18 mouse cellular contexts compared by ENCODE assay signal in genomic region chr9:54750215-54750981, GRCm38 (mm10). TPM values are rescaled to one million over a fixed set of nuclear protein-coding genes. Genes with fewer than 3 reads are reported as not detected.
DNase-seq lines count a peak whose midpoint lies in the region; ATAC-seq lines count a peak whose summit lies in the region.
"Had no signal": no experiment of that assay in that cellular context is flagged by ENCODE, and none has a peak within 500 bp of the region (broad histone marks: within the 10 kb centered on the region; RNA-seq: fewer than 3 reads in every experiment).

No protein-coding gene starts in this region.

- no peak for ATAC-seq in hindbrain, embryonic 16.5 days
- no peak for ATAC-seq in midbrain, embryonic 16.5 days
- ATAC-seq in embryonic facial prominence, embryonic 14.5 days (ENCODE audit: low read depth), result 0 out of 2 replicates have a peak, but pooled peaks have one; percentile 51
- peak; percentile 55; the same call in 1 of the 2 replicates for ATAC-seq in limb, embryonic 15.5 days (ENCODE audit: insufficient number of reproducible peaks, low FRiP score, low TSS enrichment, low read depth)

- no peak for DNase-seq in hindbrain, embryonic 10.5 days (ENCODE audit: low spot score)
- DNase-seq in midbrain, embryonic 10.5 days (ENCODE audit: low spot score), result no peak
- peak; percentile 43 for DNase-seq in embryonic facial prominence, embryonic 14.5 days (ENCODE audit: low spot score)
- DNase-seq in heart, adult 8-10 months (ENCODE audit: low spot score), result no peak
- no peak for DNase-seq in thymus, adult 18-20 months
- DNase-seq: adrenal gland, postnatal 10 days; cerebellum, adult 9-11 months; heart, adult 18-20 months; heart, postnatal 36 days; kidney, adult 9 months; kidney, postnatal 25 days; liver, embryonic 13.5 days; thymus, adult 2 months had no signal

- WGBS in hindbrain, embryonic 10.5 days, result 83% methylated on average over 7 of the region's 7 CpGs
- 82% methylated on average over 7 of the region's 7 CpGs for WGBS in hindbrain, embryonic 16.5 days
- 85% methylated on average over 7 of the region's 7 CpGs for whole genome bisulfite sequencing in midbrain, embryonic 10.5 days
- 82% methylated on average over 7 of the region's 7 CpGs for WGBS in midbrain, embryonic 16.5 days
- 85% methylated on average over 7 of the region's 7 CpGs for WGBS in embryonic facial prominence, embryonic 14.5 days
- WGBS in limb, embryonic 15.5 days, result 74% methylated on average over 7 of the region's 7 CpGs

- no peaks in the 10 kb centered on the region for H3K9me3 ChIP-seq in hindbrain, embryonic 10.5 days
- H3K9me3 ChIP-seq in hindbrain, embryonic 16.5 days (ENCODE audit: control insufficient read depth, low read length), result no peaks in the 10 kb centered on the region
- H3K9me3 ChIP-seq in midbrain, embryonic 10.5 days (replicated peaks), result no peaks in the 10 kb centered on the region
- no peaks in the 10 kb centered on the region for H3K9me3 ChIP-seq in midbrain, embryonic 16.5 days (replicated peaks; ENCODE audit: control insufficient read depth, low read length, poor library complexity, severe bottlenecking)
- no peaks in the 10 kb centered on the region for H3K9me3 ChIP-seq in embryonic facial prominence, embryonic 14.5 days (ENCODE audit: control insufficient read depth, low read length)
- no peaks in the 10 kb centered on the region for H3K9me3 ChIP-seq in limb, embryonic 15.5 days
- H3K9me3 ChIP-seq: liver, embryonic 13.5 days; lung, embryonic 15.5 days; megakaryocyte, embryonic 14.5 days had no signal

- H3K4me2 ChIP-seq in hindbrain, embryonic 16.5 days (ENCODE audit: low read length), result no peak overlapping the region
- no peak overlapping the region for H3K4me2 ChIP-seq in midbrain, embryonic 16.5 days (ENCODE audit: low read length)
- H3K4me2 ChIP-seq in embryonic facial prominence, embryonic 14.5 days (ENCODE audit: low read depth, low read length), result no peak overlapping the region
- H3K4me2 ChIP-seq in limb, embryonic 15.5 days, result no peak overlapping the region
- H3K4me2 ChIP-seq: liver, embryonic 13.5 days; lung, embryonic 15.5 days had no signal

- no peaks in the 10 kb centered on the region for H3K36me3 ChIP-seq in hindbrain, embryonic 10.5 days
- no peaks in the 10 kb centered on the region for H3K36me3 ChIP-seq in hindbrain, embryonic 16.5 days (ENCODE audit: control insufficient read depth, insufficient read depth, low read length)
- H3K36me3 ChIP-seq in midbrain, embryonic 10.5 days, result no peaks in the 10 kb centered on the region
- no peaks in the 10 kb centered on the region for H3K36me3 ChIP-seq in midbrain, embryonic 16.5 days (ENCODE audit: control insufficient read depth, insufficient read depth, low read length)
- H3K36me3 ChIP-seq in embryonic facial prominence, embryonic 14.5 days (ENCODE audit: control insufficient read depth, insufficient read depth, low read length), result no peaks in the 10 kb centered on the region
- H3K36me3 ChIP-seq in limb, embryonic 15.5 days, result no peaks in the 10 kb centered on the region
- H3K36me3 ChIP-seq: liver, embryonic 13.5 days; lung, embryonic 15.5 days had no signal

- H3K4me3 ChIP-seq in hindbrain, embryonic 10.5 days, result no peak overlapping the region
- H3K4me3 ChIP-seq in hindbrain, embryonic 16.5 days (ENCODE audit: low read length), result no peak overlapping the region
- no peak overlapping the region for H3K4me3 ChIP-seq in midbrain, embryonic 10.5 days
- H3K4me3 ChIP-seq in midbrain, embryonic 16.5 days (ENCODE audit: low read depth, low read length), result no peak overlapping the region
- no peak overlapping the region for H3K4me3 ChIP-seq in embryonic facial prominence, embryonic 14.5 days (ENCODE audit: low read depth, low read length)
- H3K4me3 ChIP-seq in limb, embryonic 15.5 days, result no peak overlapping the region
- H3K4me3 ChIP-seq: liver, embryonic 13.5 days; lung, embryonic 15.5 days; megakaryocyte, embryonic 14.5 days had no signal

- H3K9ac ChIP-seq in hindbrain, embryonic 16.5 days (ENCODE audit: low read depth, low read length), result no peak overlapping the region
- H3K9ac ChIP-seq in midbrain, embryonic 16.5 days (ENCODE audit: low read depth, low read length), result no peak overlapping the region
- no peak overlapping the region for H3K9ac ChIP-seq in embryonic facial prominence, embryonic 14.5 days (ENCODE audit: low read depth, low read length)
- no peak overlapping the region for H3K9ac ChIP-seq in limb, embryonic 15.5 days
- H3K9ac ChIP-seq: liver, embryonic 13.5 days; lung, embryonic 15.5 days had no signal

- H3K27ac ChIP-seq in hindbrain, embryonic 10.5 days, result peak overlapping the region; percentile 71
- H3K27ac ChIP-seq in hindbrain, embryonic 16.5 days (ENCODE audit: low read depth, low read length), result no peak overlapping the region
- peak overlapping the region; percentile 39 for H3K27ac ChIP-seq in midbrain, embryonic 10.5 days (replicated peaks)
- H3K27ac ChIP-seq in midbrain, embryonic 16.5 days (ENCODE audit: low read length), result no peak overlapping the region
- H3K27ac ChIP-seq in embryonic facial prominence, embryonic 14.5 days (replicated peaks; ENCODE audit: low read depth, low read length), result no peak overlapping the region
- no peak overlapping the region for H3K27ac ChIP-seq in limb, embryonic 15.5 days
- H3K27ac ChIP-seq: liver, embryonic 13.5 days; lung, embryonic 15.5 days had no signal

- H3K4me1 ChIP-seq in hindbrain, embryonic 10.5 days (replicated peaks), result peaks cover 68% of the 10 kb centered on the region
- peaks cover 12% of the 10 kb centered on the region for H3K4me1 ChIP-seq in hindbrain, embryonic 16.5 days (ENCODE audit: control insufficient read depth, insufficient read depth, low read depth, low read length)
- peaks cover 46% of the 10 kb centered on the region for H3K4me1 ChIP-seq in midbrain, embryonic 10.5 days
- H3K4me1 ChIP-seq in midbrain, embryonic 16.5 days (ENCODE audit: control insufficient read depth, insufficient read depth, low read length), result peaks cover 4% of the 10 kb centered on the region; the same call in 1 of the 2 replicates
- peaks cover 6% of the 10 kb centered on the region; the same call in 1 of the 2 replicates for H3K4me1 ChIP-seq in embryonic facial prominence, embryonic 14.5 days (ENCODE audit: control insufficient read depth, insufficient read depth, low read length)
- H3K4me1 ChIP-seq in limb, embryonic 15.5 days, result peaks cover 5% of the 10 kb centered on the region
- H3K4me1 ChIP-seq: liver, embryonic 13.5 days; lung, embryonic 15.5 days had no signal

- H3K27me3 ChIP-seq in hindbrain, embryonic 10.5 days (ENCODE audit: insufficient read depth, poor library complexity, severe bottlenecking), result peaks cover 23% of the 10 kb centered on the region
- H3K27me3 ChIP-seq in hindbrain, embryonic 16.5 days (replicated peaks; ENCODE audit: control insufficient read depth, insufficient read depth, low read length), result no peaks in the 10 kb centered on the region
- H3K27me3 ChIP-seq in midbrain, embryonic 10.5 days (ENCODE audit: low read depth, poor library complexity, severe bottlenecking), result peaks cover 11% of the 10 kb centered on the region; the same call in 1 of the 2 replicates
- no peaks in the 10 kb centered on the region for H3K27me3 ChIP-seq in midbrain, embryonic 16.5 days (ENCODE audit: control insufficient read depth, insufficient read depth, low read depth, low read length)
- no peaks in the 10 kb centered on the region; the same call in 1 of the 2 replicates for H3K27me3 ChIP-seq in embryonic facial prominence, embryonic 14.5 days (replicated peaks; ENCODE audit: control insufficient read depth, insufficient read depth, low read length)
- peaks cover 15% of the 10 kb centered on the region; the same call in 1 of the 2 replicates for H3K27me3 ChIP-seq in limb, embryonic 15.5 days

RNA-seq across cellular contexts. Expression of gene Crabp1, which starts 14.2 kb away (rescaled TPM):
- polyA plus RNA-seq in hindbrain, embryonic 10.5 days (2016; fragmentation: Nextera tagmentation; extraction: Ambion mirVana), result 1,866 and 1,915 TPM in 2 replicates
- 225 and 236 TPM in 2 replicates for polyA plus RNA-seq in hindbrain, embryonic 16.5 days (2015; fragmentation: Nextera tagmentation; extraction: Ambion mirVana)
- polyA plus RNA-seq in midbrain, embryonic 10.5 days (2016; fragmentation: Nextera tagmentation; extraction: Ambion mirVana), result 1,146 and 1,287 TPM in 2 replicates
- 19.3 TPM in 2 replicates for polyA plus RNA-seq in midbrain, embryonic 16.5 days (2015; fragmentation: Nextera tagmentation; extraction: Ambion mirVana)
- polyA plus RNA-seq in embryonic facial prominence, embryonic 14.5 days (2014; fragmentation: Nextera tagmentation; extraction: Ambion mirVana), result 389 and 501 TPM in 2 replicates
- polyA plus RNA-seq in limb, embryonic 15.5 days (2015; fragmentation: Nextera tagmentation; extraction: Ambion mirVana), result 582 and 638 TPM in 2 replicates
- not detected for total RNA-seq in heart, adult 8-10 months (2022)
- total RNA-seq: heart, adult 18-20 months; heart, postnatal 36 days had no signal

RNA-seq across cellular contexts. Expression of gene Wdr61, which starts 16.1 kb away (rescaled TPM):
- 150 and 174 TPM in 2 replicates for polyA plus RNA-seq in hindbrain, embryonic 10.5 days (2016; fragmentation: Nextera tagmentation; extraction: Ambion mirVana)
- 90.1 and 93.3 TPM in 2 replicates for polyA plus RNA-seq in hindbrain, embryonic 16.5 days (2015; fragmentation: Nextera tagmentation; extraction: Ambion mirVana)
- 168 and 188 TPM in 2 replicates for polyA plus RNA-seq in midbrain, embryonic 10.5 days (2016; fragmentation: Nextera tagmentation; extraction: Ambion mirVana)
- 90.0 and 91.9 TPM in 2 replicates for polyA plus RNA-seq in midbrain, embryonic 16.5 days (2015; fragmentation: Nextera tagmentation; extraction: Ambion mirVana)
- 143 and 154 TPM in 2 replicates for polyA plus RNA-seq in embryonic facial prominence, embryonic 14.5 days (2014; fragmentation: Nextera tagmentation; extraction: Ambion mirVana)
- polyA plus RNA-seq in limb, embryonic 15.5 days (2015; fragmentation: Nextera tagmentation; extraction: Ambion mirVana), result 150 and 151 TPM in 2 replicates
- total RNA-seq in heart, adult 8-10 months (2022), result 10 to 100 TPM; 27.3 to 32.4 (median 29.6) TPM

RNA-seq across cellular contexts. Expression of gene Dnaja4, which starts 51.7 kb away (rescaled TPM):
- polyA plus RNA-seq in hindbrain, embryonic 10.5 days (2016; fragmentation: Nextera tagmentation; extraction: Ambion mirVana), result 4.5 and 4.7 TPM in 2 replicates
- polyA plus RNA-seq in hindbrain, embryonic 16.5 days (2015; fragmentation: Nextera tagmentation; extraction: Ambion mirVana), result 9.1 and 10.0 TPM in 2 replicates
- 3.1 and 3.2 TPM in 2 replicates for polyA plus RNA-seq in midbrain, embryonic 10.5 days (2016; fragmentation: Nextera tagmentation; extraction: Ambion mirVana)
- polyA plus RNA-seq in midbrain, embryonic 16.5 days (2015; fragmentation: Nextera tagmentation; extraction: Ambion mirVana), result 7.4 and 8.4 TPM in 2 replicates
- polyA plus RNA-seq in embryonic facial prominence, embryonic 14.5 days (2014; fragmentation: Nextera tagmentation; extraction: Ambion mirVana), result 14.1 and 16.1 TPM in 2 replicates
- polyA plus RNA-seq in limb, embryonic 15.5 days (2015; fragmentation: Nextera tagmentation; extraction: Ambion mirVana), result 10.1 and 14.8 TPM in 2 replicates
- 10 to 100 TPM; 84.6 to 97.9 (median 92.4) TPM for total RNA-seq in heart, adult 8-10 months (2022)

Comparison
In these comparisons a context has a peak if more than half of its experiments do, and no peak if none do; other contexts are left out.
1. H3K27ac ChIP-seq: peak in hindbrain, embryonic 10.5 days (single experiment) and midbrain, embryonic 10.5 days (single experiment); none in hindbrain, embryonic 16.5 days (single experiment), midbrain, embryonic 16.5 days (single experiment), embryonic facial prominence, embryonic 14.5 days (single experiment) and limb, embryonic 15.5 days (single experiment).
2. RNA of gene Crabp1, which starts 14.2 kb away (polyA plus RNA-seq): 1,866 to 1,915 TPM in hindbrain, embryonic 10.5 days, 1,146 to 1,287 TPM in midbrain, embryonic 10.5 days, 582 to 638 TPM in limb, embryonic 15.5 days, 389 to 501 TPM in embryonic facial prominence, embryonic 14.5 days and 225 to 236 TPM in hindbrain, embryonic 16.5 days; 19.3 TPM in midbrain, embryonic 16.5 days; every median in the first group is over 10 times any median in the second.
3. ATAC-seq: peak in embryonic facial prominence, embryonic 14.5 days (single experiment) and limb, embryonic 15.5 days (single experiment); none in hindbrain, embryonic 16.5 days (single experiment) and midbrain, embryonic 16.5 days (single experiment).